Mouse (Mus musculus) myocyte (in vitro differentiated cells): Measurements from ENCODE around the gene Adra1b.

Experiments
- CEBPB ChIP-seq: IDR thresholded peaks from 2 replicates; pipeline ENCODE4 v1.6.1; 2011; ENCODE audit warnings: mild to moderate bottlenecking, moderate library complexity; ENCODE audit not compliant: poor library complexity, insufficient read depth, severe bottlenecking
- E2F4 ChIP-seq: IDR thresholded peaks from one replicate; pipeline ENCODE4 v1.6.1; 2011; ENCODE audit warnings: mild to moderate bottlenecking, control low read depth, moderate library complexity; ENCODE audit not compliant: insufficient read depth
- MAX ChIP-seq: IDR thresholded peaks from one replicate; pipeline ENCODE4 v1.6.1; 2011; ENCODE audit warnings: low read depth, mild to moderate bottlenecking, control low read depth
- MYOD1 ChIP-seq, 3 experiments: IDR thresholded peaks; one replicate each; pipeline ENCODE4 v1.6.1; 2011; ENCODE audit warnings: control low read depth in 2 of 3, low read depth in 2 of 3, mild to moderate bottlenecking in 2 of 3, moderate library complexity in 1 of 3; ENCODE audit not compliant: insufficient read length in 2 of 3, control insufficient read depth in 1 of 3
- MYOG ChIP-seq, 3 experiments: IDR thresholded peaks; one replicate each; pipeline ENCODE4 v1.6.1; 2011; ENCODE audit warnings: control low read depth in 2 of 3, low read depth in 2 of 3, mild to moderate bottlenecking in 2 of 3; ENCODE audit not compliant: insufficient read length in 2 of 3, control insufficient read depth in 1 of 3, insufficient read depth in 1 of 3
- POLR2A ChIP-seq: IDR thresholded peaks from one replicate; pipeline ENCODE4 v1.6.1; 2011; ENCODE audit warnings: low read depth, mild to moderate bottlenecking, control low read depth, moderate library complexity; ENCODE audit not compliant: insufficient read length
- POLR2AphosphoS2 ChIP-seq: IDR thresholded peaks from one replicate; pipeline ENCODE4 v1.6.1; 2011; ENCODE audit warnings: low read depth, control low read depth; ENCODE audit not compliant: insufficient read length
- REST ChIP-seq: IDR thresholded peaks from one replicate; pipeline ENCODE4 v1.6.1; 2011; ENCODE audit warnings: mild to moderate bottlenecking, control low read depth, moderate library complexity; ENCODE audit not compliant: insufficient read depth, insufficient read length
- SRF ChIP-seq: IDR thresholded peaks from one replicate; pipeline ENCODE4 v1.6.1; 2011; ENCODE audit warnings: low read depth; ENCODE audit not compliant: control insufficient read depth, insufficient read length
- TCF12 ChIP-seq: IDR thresholded peaks from one replicate; pipeline ENCODE4 v1.6.1; 2011; ENCODE audit warnings: mild to moderate bottlenecking, control low read depth; ENCODE audit not compliant: poor library complexity, insufficient read depth, severe bottlenecking
- TCF3 ChIP-seq: IDR thresholded peaks from one replicate; pipeline ENCODE4 v1.6.1; 2011; ENCODE audit warnings: low read depth, control low read depth; ENCODE audit not compliant: insufficient read length
- USF1 ChIP-seq: IDR thresholded peaks from one replicate; pipeline ENCODE4 v1.6.1; 2011; ENCODE audit warnings: low read depth, mild to moderate bottlenecking, control low read depth, moderate library complexity

GRCm38 (mm10) chr11:43826769-43827168 is 74.2 kb downstream of the Adra1b start:
- TF ChIP-seq MAX (no peak), POLR2A (no peak), MYOD1 (IDR thresholded peaks at IDR 0.05; ENCODE audit: control insufficient read depth in 1 of 3, insufficient read length in 2 of 3, low read depth in 2 of 3) (no peak), CEBPB (no peak), USF1 (no peak), E2F4 (no peak), REST (no peak), POLR2AphosphoS2 (no peak), TCF12 (no peak), MYOG (IDR thresholded peaks at IDR 0.05; ENCODE audit: control insufficient read depth in 1 of 3, insufficient read depth in 1 of 3, insufficient read length in 2 of 3, low read depth in 2 of 3) (no peak), SRF (no peak), TCF3 (no peak)
